Mouse (Mus musculus) liver, embryonic 12.5 days (tissue): Measurements from ENCODE around the gene Rnf213. TPM values are rescaled to one million over a fixed set of nuclear protein-coding genes. Genes with fewer than 3 reads are reported as not detected.

Source experiments
- ATAC-seq: fragments of 200-750 bp; cut with Nextera tagmentation; 2 replicates; pipeline ENCODE4 v1.8.0; 2017; ENCODE audit warnings: moderate number of reproducible peaks, mild to moderate bottlenecking, moderate library complexity
- H3K27ac ChIP-seq: fragments of 300-500 bp; sonication (generic); 2 replicates; pipeline ENCODE4 v1.5.1; 2016; ENCODE audit warnings: mild to moderate bottlenecking
- H3K27me3 ChIP-seq: fragments of 300-500 bp; sonication (generic); replicated peaks from 2 replicates; pipeline ENCODE4 v1.6.1; 2016; ENCODE audit warnings: mild to moderate bottlenecking, moderate library complexity
- H3K36me3 ChIP-seq: fragments of 300-500 bp; sonication (generic); 2 replicates; pipeline ENCODE4 v1.6.1; 2016; ENCODE audit warnings: mild to moderate bottlenecking, moderate library complexity
- H3K4me1 ChIP-seq: fragments of 300-500 bp; sonication (generic); 2 replicates; pipeline ENCODE4 v1.6.1; 2016
- H3K4me2 ChIP-seq: fragments of 300-500 bp; sonication (generic); 2 replicates; pipeline ENCODE4 v1.6.1; 2016; ENCODE audit warnings: mild to moderate bottlenecking, moderate library complexity
- H3K4me3 ChIP-seq: fragments of 300-500 bp; sonication (generic); 2 replicates; pipeline ENCODE4 v1.5.1; 2016; ENCODE audit warnings: mild to moderate bottlenecking, moderate library complexity
- H3K9ac ChIP-seq: fragments of 300-500 bp; sonication (generic); 2 replicates; pipeline ENCODE4 v1.6.1; 2016; ENCODE audit warnings: mild to moderate bottlenecking, moderate library complexity
- H3K9me3 ChIP-seq: fragments of 300-500 bp; sonication (generic); replicated peaks from 2 replicates; pipeline ENCODE4 v1.6.1; 2016; ENCODE audit warnings: mild to moderate bottlenecking, moderate library complexity
- WGBS: fragments of 180-500 bp; shearing (Covaris S2); methylation state at CpG from one replicate; pipeline ENCODE4 v1.1.7; 2016; ENCODE audit not compliant: insufficient replicate concordance; 5-methylcytosine and 5-hydroxymethylcytosine counted together
- polyA plus RNA-seq: library from polyadenylated mRNA; unstranded; fragments of >200 nt; fragmentation: Nextera tagmentation; extraction: Ambion mirVana; gene quantifications from 2 replicates; pipeline ENCODE4 v1.2.1, GENCODE M21; 2016

Gene Rnf213
- polyA plus RNA-seq, 1 experiment from 2014 or later: 4.6 TPM

GRCm38 (mm10) chr11:119391386-119392000, 1.4 kb upstream of the Rnf213 start:
- H3K27ac ChIP-seq: peak overlapping the region; percentile 81
- peak overlapping the region; percentile 97 for H3K4me2 ChIP-seq
- peak; percentile 46 for ATAC-seq
- no peaks in the 10 kb centered on the region for H3K36me3 ChIP-seq
- no peaks in the 10 kb centered on the region for H3K9me3 ChIP-seq
- H3K4me3 ChIP-seq: peak overlapping the region; percentile 80
- 15% methylated on average over 7 of the region's 7 CpGs for WGBS
- peaks cover 43% of the 10 kb centered on the region for H3K27me3 ChIP-seq
- H3K4me1 ChIP-seq: peaks cover 57% of the 10 kb centered on the region
- H3K9ac ChIP-seq: peak overlapping the region; percentile 75

GRCm38 (mm10) chr11:119392001-119392614, 792 bp upstream of the Rnf213 start:
- peak overlapping the region; percentile 81 for H3K27ac ChIP-seq
- H3K4me2 ChIP-seq: peak overlapping the region; percentile 97
- no peaks in the 10 kb centered on the region for H3K9me3 ChIP-seq
- peak; percentile 77 for ATAC-seq
- H3K36me3 ChIP-seq: no peaks in the 10 kb centered on the region
- WGBS: 9% methylated on average over 12 of the region's 12 CpGs
- H3K27me3 ChIP-seq: peaks cover 43% of the 10 kb centered on the region
- H3K4me1 ChIP-seq: peaks cover 55% of the 10 kb centered on the region
- peak overlapping the region; percentile 75 for H3K9ac ChIP-seq
- peak overlapping the region; percentile 80 for H3K4me3 ChIP-seq

- H3K4me1 ChIP-seq: peaks cover 53% of the 10 kb centered on the region
- H3K4me2 ChIP-seq: peak overlapping the region; percentile 97
- H3K27me3 ChIP-seq: peaks cover 34% of the 10 kb centered on the region
- peak overlapping the region; percentile 80 for H3K4me3 ChIP-seq
- H3K36me3 ChIP-seq: no peaks in the 10 kb centered on the region
- H3K9ac ChIP-seq: peak overlapping the region; percentile 75
- ATAC-seq: no peak
- peak overlapping the region; percentile 81 for H3K27ac ChIP-seq
- WGBS: 28% methylated on average over 7 of the region's 7 CpGs
- H3K9me3 ChIP-seq: no peaks in the 10 kb centered on the region
Observed at GRCm38 (mm10) chr11:119393483-119393804, 544 bp downstream of the Rnf213 start.

- Histone ChIP-seq H3K27ac (no peak overlapping the region), H3K4me3 (peak overlapping the region; percentile 80), H3K36me3 (no peaks in the 10 kb centered on the region), H3K4me2 (peak overlapping the region; percentile 97), H3K27me3 (peaks cover 26% of the 10 kb centered on the region), H3K4me1 (peaks cover 53% of the 10 kb centered on the region), H3K9me3 (no peaks in the 10 kb centered on the region), H3K9ac (peak overlapping the region; percentile 24; the same call in 1 of the 2 replicates)
- WGBS: 63% methylated on average over 6 of the region's 6 CpGs
- no peak for ATAC-seq
Observed at GRCm38 (mm10) chr11:119394210-119394609, 1.3 kb downstream of the Rnf213 start.

DNA sequence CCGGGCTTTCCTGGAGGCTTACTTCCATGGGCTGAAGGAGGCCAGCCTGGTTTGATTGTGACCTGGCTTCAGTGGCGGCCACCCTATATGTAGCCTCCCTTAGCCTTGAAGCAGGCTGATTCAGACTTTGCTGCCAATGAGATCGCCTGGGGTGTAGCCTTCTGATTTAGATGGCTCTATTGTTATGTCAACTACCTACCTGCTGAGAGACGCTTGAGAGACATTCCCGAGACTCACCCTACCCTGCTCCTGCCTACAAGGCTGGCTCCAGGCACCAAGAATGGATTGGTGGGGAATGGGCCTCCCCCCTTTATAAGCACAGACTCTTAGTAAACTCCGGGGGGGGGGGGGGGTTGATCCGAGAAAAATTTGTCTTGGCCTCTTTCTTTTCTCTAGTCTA, 2.5 kb downstream of the Rnf213 start:
- WGBS: 54% methylated on average over 7 of the region's 7 CpGs
- Histone ChIP-seq H3K4me3 (no peak overlapping the region), H3K4me2 (no peak overlapping the region), H3K9ac (no peak overlapping the region), H3K27ac (no peak overlapping the region), H3K27me3 (peaks cover 14% of the 10 kb centered on the region), H3K4me1 (peaks cover 44% of the 10 kb centered on the region), H3K36me3 (no peaks in the 10 kb centered on the region), H3K9me3 (no peaks in the 10 kb centered on the region)
- no peak for ATAC-seq

DNA sequence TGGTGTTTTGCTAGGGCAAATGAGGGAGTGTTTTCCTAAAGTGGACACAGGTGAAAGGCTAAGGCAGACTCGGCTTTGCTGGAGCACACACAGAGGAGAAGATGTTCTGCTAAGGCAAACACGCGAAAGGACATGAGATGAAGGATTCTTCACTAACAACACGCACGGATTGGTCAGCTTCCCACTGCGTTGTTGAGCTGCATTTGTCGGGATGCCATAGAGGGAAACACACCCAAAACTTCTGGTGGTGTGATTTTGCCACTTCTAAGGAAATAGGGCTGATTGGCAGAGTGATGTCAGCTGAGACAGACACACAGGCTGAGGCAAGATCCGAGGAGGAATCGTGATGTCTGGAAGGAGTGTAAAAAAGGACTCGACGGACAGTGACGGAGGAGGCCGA, 3.0 kb downstream of the Rnf213 start:
- H3K27ac ChIP-seq: no peak overlapping the region
- peaks cover 38% of the 10 kb centered on the region for H3K4me1 ChIP-seq
- H3K4me2 ChIP-seq: no peak overlapping the region
- 58% methylated on average over 13 of the region's 13 CpGs for WGBS
- peaks cover 9% of the 10 kb centered on the region; the same call in 1 of the 2 replicates for H3K27me3 ChIP-seq
- no peak overlapping the region for H3K9ac ChIP-seq
- no peaks in the 10 kb centered on the region for H3K9me3 ChIP-seq
- H3K36me3 ChIP-seq: no peaks in the 10 kb centered on the region
- no peak for ATAC-seq
- no peak overlapping the region for H3K4me3 ChIP-seq

DNA sequence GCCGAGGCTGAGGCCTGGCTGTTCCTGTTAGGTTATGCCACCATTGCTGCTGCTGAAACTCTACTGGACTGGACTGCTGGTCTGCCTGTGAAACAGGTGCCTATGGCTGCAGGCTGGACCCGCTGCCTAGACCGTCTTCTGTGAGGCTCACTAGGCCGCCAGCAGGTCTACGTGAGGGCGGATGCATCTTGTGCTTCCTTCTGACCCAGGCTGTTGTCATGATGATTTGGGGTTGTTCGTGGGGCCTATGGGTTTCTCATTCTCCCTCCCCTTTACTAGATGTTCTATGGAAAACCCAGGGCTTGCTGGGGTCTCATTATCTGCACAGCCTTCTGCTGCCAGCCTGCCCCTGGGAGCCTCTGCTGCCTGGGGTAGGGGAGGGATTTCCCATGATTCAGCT, 3.6 kb downstream of the Rnf213 start:
- Histone ChIP-seq H3K27me3 (peaks cover 3% of the 10 kb centered on the region; the same call in 1 of the 2 replicates), H3K9me3 (no peaks in the 10 kb centered on the region), H3K4me2 (no peak overlapping the region), H3K4me3 (no peak overlapping the region), H3K9ac (no peak overlapping the region), H3K4me1 (peaks cover 33% of the 10 kb centered on the region), H3K36me3 (no peaks in the 10 kb centered on the region), H3K27ac (no peak overlapping the region)
- no peak for ATAC-seq
- 75% methylated on average over 7 of the region's 7 CpGs for WGBS

DNA sequence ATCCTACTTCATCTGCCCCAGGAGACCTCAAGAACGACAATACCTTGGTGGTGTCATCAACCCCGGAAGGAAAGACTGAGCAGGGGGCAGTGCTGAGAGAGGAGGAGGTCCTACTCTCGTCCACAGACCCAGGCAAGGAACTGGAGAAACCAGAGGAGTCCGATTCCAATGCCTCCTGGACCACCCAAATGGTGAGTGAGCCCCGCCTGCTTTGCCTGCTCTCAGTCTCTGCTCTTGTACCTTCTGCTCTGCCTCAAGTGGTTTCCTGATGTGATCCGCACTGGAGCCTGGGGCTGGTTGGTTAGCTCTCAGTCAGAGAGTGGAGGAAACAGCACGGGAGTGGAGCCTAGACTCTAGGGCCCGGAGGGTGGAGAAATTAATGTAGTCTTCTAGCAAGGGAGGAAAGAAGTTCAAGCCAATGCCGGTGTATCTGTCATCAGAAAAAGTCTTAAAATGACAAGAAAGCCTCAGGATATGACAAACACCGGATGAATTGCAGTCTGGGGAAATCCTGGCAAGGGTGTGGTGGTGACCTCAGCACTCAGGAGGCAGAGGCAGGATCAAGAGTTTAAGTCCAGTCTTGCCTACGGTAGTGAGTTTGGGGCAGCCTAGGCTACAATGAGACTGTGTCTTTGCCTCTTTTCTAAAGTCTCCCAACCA, 9.7 kb downstream of the Rnf213 start:
- no peak overlapping the region for H3K4me2 ChIP-seq
- ATAC-seq: no peak
- H3K9ac ChIP-seq: no peak overlapping the region
- no peak overlapping the region for H3K4me3 ChIP-seq
- no peaks in the 10 kb centered on the region for H3K4me1 ChIP-seq
- no peaks in the 10 kb centered on the region for H3K9me3 ChIP-seq
- H3K27me3 ChIP-seq: no peaks in the 10 kb centered on the region
- 55% methylated on average over 11 of the region's 11 CpGs for WGBS
- no peak overlapping the region for H3K27ac ChIP-seq
- peaks cover 24% of the 10 kb centered on the region for H3K36me3 ChIP-seq

DNA sequence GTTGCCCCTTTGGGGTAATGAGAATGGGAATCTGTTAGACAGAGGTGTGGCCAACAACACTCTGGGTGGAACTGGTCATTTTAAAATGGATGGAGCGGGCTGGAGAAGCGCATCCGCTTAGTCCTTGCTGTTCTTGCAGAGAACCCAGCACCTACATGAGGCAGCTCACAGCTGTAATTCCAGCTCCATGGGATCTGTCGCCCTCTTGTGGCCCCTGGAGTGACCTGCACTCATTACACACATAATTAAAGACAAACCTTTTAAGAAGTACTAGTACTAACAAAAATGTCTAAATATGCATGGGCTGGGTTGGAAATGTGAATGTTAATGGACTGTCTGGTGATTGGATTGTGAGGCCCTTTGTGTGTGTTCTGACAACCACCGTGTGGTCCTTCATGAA, 11.7 kb downstream of the Rnf213 start:
- 49% methylated on average over 5 of the region's 5 CpGs for WGBS
- Histone ChIP-seq H3K27ac (no peak overlapping the region), H3K9ac (no peak overlapping the region), H3K4me1 (no peaks in the 10 kb centered on the region), H3K4me2 (no peak overlapping the region), H3K27me3 (no peaks in the 10 kb centered on the region), H3K4me3 (no peak overlapping the region), H3K36me3 (peaks cover 36% of the 10 kb centered on the region), H3K9me3 (no peaks in the 10 kb centered on the region)
- no peak for ATAC-seq

DNA sequence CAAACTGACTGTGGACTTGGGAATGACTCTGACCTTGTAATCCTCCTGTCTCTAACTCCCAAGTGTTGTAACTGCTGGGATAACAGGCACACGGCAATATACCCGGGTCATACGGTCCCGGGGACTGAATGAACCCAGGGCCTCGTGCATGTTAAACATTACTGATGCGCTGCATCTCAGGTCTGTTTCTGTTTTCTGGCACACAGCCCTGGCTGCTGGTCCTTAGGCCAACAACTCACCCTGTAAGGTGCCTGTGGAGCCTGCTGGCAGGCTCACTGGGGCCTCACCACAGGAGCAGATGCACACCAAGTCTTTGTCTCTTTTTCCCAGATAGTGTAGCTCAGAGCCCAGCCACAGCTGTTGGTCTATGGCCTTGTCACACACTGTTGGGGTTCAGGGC, 14.5 kb downstream of the Rnf213 start:
- Histone ChIP-seq H3K4me2 (no peak overlapping the region), H3K4me3 (no peak overlapping the region), H3K9me3 (no peaks in the 10 kb centered on the region), H3K27ac (no peak overlapping the region), H3K36me3 (peaks cover 61% of the 10 kb centered on the region), H3K4me1 (no peaks in the 10 kb centered on the region), H3K27me3 (no peaks in the 10 kb centered on the region), H3K9ac (no peak overlapping the region)
- no peak for ATAC-seq
- WGBS: 85% methylated on average over 6 of the region's 6 CpGs

- no peaks in the 10 kb centered on the region for H3K27me3 ChIP-seq
- WGBS: 43% methylated on average over 5 of the region's 5 CpGs
- H3K9ac ChIP-seq: no peak overlapping the region
- H3K9me3 ChIP-seq: no peaks in the 10 kb centered on the region
- H3K27ac ChIP-seq: no peak overlapping the region
- 0 out of 2 replicates have a peak, but pooled peaks have one; percentile 15 for ATAC-seq
- H3K36me3 ChIP-seq: peaks cover 59% of the 10 kb centered on the region
- H3K4me2 ChIP-seq: no peak overlapping the region
- H3K4me1 ChIP-seq: no peaks in the 10 kb centered on the region
- H3K4me3 ChIP-seq: no peak overlapping the region
Observed at GRCm38 (mm10) chr11:119407977-119408376, 15.1 kb downstream of the Rnf213 start.

GRCm38 (mm10) chr11:119419327-119420118, 26.6 kb downstream of the Rnf213 start:
- Histone ChIP-seq H3K27ac (0 out of 2 replicates have a peak overlapping the region, but pooled peaks have one; percentile 16), H3K4me2 (no peak overlapping the region), H3K9me3 (no peaks in the 10 kb centered on the region), H3K4me1 (peaks cover 13% of the 10 kb centered on the region), H3K4me3 (no peak overlapping the region), H3K36me3 (peaks cover 78% of the 10 kb centered on the region), H3K9ac (no peak overlapping the region), H3K27me3 (no peaks in the 10 kb centered on the region)
- 33% methylated on average over 16 of the region's 16 CpGs for WGBS
- no peak for ATAC-seq
